Mouse (Mus musculus) adrenal gland, postnatal 25 days (tissue): ENCODE data around the gene 4921539E11Rik. TPM values are rescaled to one million over a fixed set of nuclear protein-coding genes. Genes with fewer than 3 reads are reported as not detected.

Source experiments
- DNase-seq: peaks from one replicate; pipeline ENCODE4 v3.0.0; 2021; ENCODE audit warnings: mixed read lengths
- total RNA-seq: library from RNA; stranded (reverse); gene quantifications from 2 replicates; pipeline ENCODE4 v1.2.3, GENCODE M21; 2021

The 4921539E11Rik gene
- total RNA-seq, 1 experiment from 2014 or later: not detected

- DNase-seq: no peak
These were observed 58.5 kb downstream of the 4921539E11Rik start for GRCm38 (mm10) chr4:103232156-103232555.

- DNase-seq: no peak
These were observed 67.8 kb downstream of the 4921539E11Rik start for GRCm38 (mm10) chr4:103222854-103223253.

- no peak for DNase-seq
These were observed 68.9 kb downstream of the 4921539E11Rik start for GRCm38 (mm10) chr4:103221789-103222188.

GRCm38 (mm10) chr4:103219011-103219410, 71.7 kb downstream of the 4921539E11Rik start:
- DNase-seq: no peak

GRCm38 (mm10) chr4:103216046-103216445, 74.6 kb downstream of the 4921539E11Rik start:
- no peak for DNase-seq

- peak; percentile 77 for DNase-seq
These were observed 75.5 kb downstream of the 4921539E11Rik start, which contains the start of gene Slc35d1 for GRCm38 (mm10) chr4:103214925-103215820. Gene Slc35d1, minus strand, starts transcription at chr4:103215164.

GRCm38 (mm10) chr4:103214498-103214924, 76.2 kb downstream of the 4921539E11Rik start:
- peak; percentile 74 for DNase-seq

GRCm38 (mm10) chr4:103213859-103214497, 76.7 kb downstream of the 4921539E11Rik start:
- DNase-seq: no peak

- no peak for DNase-seq
These were observed 82.1 kb downstream of the 4921539E11Rik start for GRCm38 (mm10) chr4:103208553-103208952.

- no peak for DNase-seq
These were observed 87.0 kb downstream of the 4921539E11Rik start for GRCm38 (mm10) chr4:103203646-103204045.

- DNase-seq: no peak
These were observed 90.6 kb downstream of the 4921539E11Rik start for GRCm38 (mm10) chr4:103200046-103200445.

- DNase-seq: no peak
These were observed 91.6 kb downstream of the 4921539E11Rik start for GRCm38 (mm10) chr4:103199086-103199485.

- no peak for DNase-seq
These were observed 93.3 kb downstream of the 4921539E11Rik start for GRCm38 (mm10) chr4:103197401-103197800.

- no peak for DNase-seq
These were observed 98.2 kb downstream of the 4921539E11Rik start for GRCm38 (mm10) chr4:103192421-103192820.

- DNase-seq: no peak
These were observed 101.7 kb downstream of the 4921539E11Rik start for GRCm38 (mm10) chr4:103188786-103189640.

Other genes starting within 250 kb of the 4921539E11Rik start
- gene Mier1, start 176.5 kb downstream of the 4921539E11Rik start, total RNA-seq: 77.1 and 80.1 TPM in 2 replicates
- 6.3 and 8.6 TPM in 2 replicates for gene Wdr78, start 176.3 kb downstream of the 4921539E11Rik start, total RNA-seq
- gene Slc35d1, start 75.7 kb downstream of the 4921539E11Rik start, total RNA-seq: 14.7 and 17.3 TPM in 2 replicates
- gene Oma1, start 22.9 kb upstream of the 4921539E11Rik start, total RNA-seq: 23.1 and 25.7 TPM in 2 replicates